ENCODE assay signal across 9 mouse cellular contexts in genomic region chr5:36928701-36929100, GRCm38 (mm10).
DNase-seq lines count a peak whose midpoint lies in the region; ATAC-seq and TF ChIP-seq lines count a peak whose summit lies in the region.
"Had no signal": no experiment of that assay in that cellular context is flagged by ENCODE, and none has a peak within 500 bp of the region (broad histone marks: within the 10 kb centered on the region; RNA-seq: fewer than 3 reads in every experiment).

No protein-coding gene starts in this region.

- H3K27ac ChIP-seq in midbrain, embryonic 10.5 days (replicated peaks): no peak overlapping the region
- no peak overlapping the region for H3K27ac ChIP-seq in midbrain, embryonic 15.5 days
- H3K27ac ChIP-seq in bone marrow macrophage, adult 2 months (ENCODE audit: insufficient read depth, low read depth, low read length): no peak overlapping the region

- no peaks in the 10 kb centered on the region for H3K36me3 ChIP-seq in midbrain, embryonic 10.5 days
- no peaks in the 10 kb centered on the region for H3K36me3 ChIP-seq in midbrain, embryonic 15.5 days (replicated peaks)
- no peaks in the 10 kb centered on the region for H3K36me3 ChIP-seq in splenic B cell, adult 2 months (ENCODE audit: control insufficient read depth, insufficient read depth, low read length, poor library complexity, severe bottlenecking)

- H3K4me2 ChIP-seq in midbrain, embryonic 15.5 days: no peak overlapping the region

- H3K9ac ChIP-seq in midbrain, embryonic 15.5 days: no peak overlapping the region

- ATAC-seq in cerebellum, adult (ENCODE audit: insufficient number of reproducible peaks, low FRiP score, low TSS enrichment): no peak
- ATAC-seq in midbrain, embryonic 15.5 days (replicated peaks): no peak

- WGBS in midbrain, embryonic 10.5 days: 50% methylated on average over 4 of the region's 4 CpGs
- WGBS in midbrain, embryonic 15.5 days: 50% methylated on average over 4 of the region's 4 CpGs

- no peaks in the 10 kb centered on the region for H3K27me3 ChIP-seq in midbrain, embryonic 10.5 days (ENCODE audit: low read depth, poor library complexity, severe bottlenecking)
- H3K27me3 ChIP-seq in midbrain, embryonic 15.5 days (replicated peaks): no peaks in the 10 kb centered on the region
- no peaks in the 10 kb centered on the region for H3K27me3 ChIP-seq in splenic B cell, adult 2 months (ENCODE audit: control insufficient read depth, insufficient read depth, low read length, poor library complexity, severe bottlenecking)

- TF ChIP-seq CTCF in bone marrow macrophage, adult 2 months (IDR thresholded peaks at IDR 0.05; ENCODE audit: low read depth, low read length): peak; percentile 44

- no peaks in the 10 kb centered on the region for H3K9me3 ChIP-seq in midbrain, embryonic 10.5 days (replicated peaks)
- H3K9me3 ChIP-seq in midbrain, embryonic 15.5 days: no peaks in the 10 kb centered on the region

- peaks cover 5% of the 10 kb centered on the region for H3K4me1 ChIP-seq in midbrain, embryonic 10.5 days
- peaks cover 6% of the 10 kb centered on the region; the same call in 1 of the 2 replicates for H3K4me1 ChIP-seq in midbrain, embryonic 15.5 days
- H3K4me1 ChIP-seq in bone marrow macrophage, adult 2 months (ENCODE audit: control insufficient read depth, insufficient read depth, low read length): no peaks in the 10 kb centered on the region

- no peak overlapping the region for H3K4me3 ChIP-seq in midbrain, embryonic 10.5 days
- H3K4me3 ChIP-seq in midbrain, embryonic 15.5 days: no peak overlapping the region
- H3K4me3 ChIP-seq in bone marrow macrophage, adult 2 months (ENCODE audit: insufficient read depth, low read length): no peak overlapping the region
- H3K4me3 ChIP-seq: erythroblast, embryonic 14.5 days had no signal

- no peak for TF ChIP-seq POLR2A in bone marrow macrophage, adult 2 months (IDR thresholded peaks at IDR 0.05; ENCODE audit: borderline replicate concordance, low read depth, low read length)

- DNase-seq in cerebellum, postnatal 36 days: peak; percentile 62 to 63
- DNase-seq in midbrain, embryonic 10.5 days (ENCODE audit: low spot score): peak; percentile 32
- peak; percentile 31 for DNase-seq in splenic B cell, adult 2 months (ENCODE audit: low read depth, low spot score)
- DNase-seq in layer of hippocampus, postnatal 10 days (ENCODE audit: low spot score in 2 of 2): no peak
- DNase-seq in heart, adult 18-20 months: no peak

Comparison
In these comparisons a context has a peak if more than half of its experiments do, and no peak if none do; other contexts are left out.
1. DNase-seq: peak in cerebellum, postnatal 36 days (2 of 2), midbrain, embryonic 10.5 days (single experiment) and splenic B cell, adult 2 months (single experiment); none in layer of hippocampus, postnatal 10 days (0 of 2) and heart, adult 18-20 months (0 of 2).